Mouse (Mus musculus): ENCODE measurements around the gene Amigo3. TPM values are rescaled to one million over a fixed set of nuclear protein-coding genes. Genes with fewer than 3 reads are reported as not detected.

The Amigo3 gene
- total RNA-seq, 2 experiments from 2014 or later, result 2.0 to 2.6 TPM

DNA sequence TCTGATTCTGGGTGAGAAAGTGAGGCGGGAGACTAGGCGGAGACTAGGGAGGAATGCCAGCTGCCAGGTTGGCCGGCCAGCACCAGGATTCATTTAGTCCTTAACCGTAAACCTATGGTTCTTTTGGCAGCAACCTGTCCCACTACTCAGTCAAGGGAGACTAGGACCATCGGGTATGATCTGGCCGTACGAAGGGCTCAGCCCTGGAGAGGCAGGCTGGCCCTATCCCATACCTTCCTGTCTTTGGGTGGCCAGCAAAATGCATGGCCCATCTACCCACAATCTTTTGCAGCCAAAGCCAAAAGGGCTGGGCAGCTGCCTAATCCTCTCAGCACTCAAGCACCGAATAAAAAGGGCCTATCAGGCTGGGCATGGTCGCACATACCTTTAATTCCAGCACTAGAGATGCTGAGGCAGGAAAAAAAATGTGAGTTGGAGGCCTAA lies 19.5 kb downstream of the Amigo3 start:
- no peak for TF ChIP-seq CTCF (conservative IDR thresholded peaks at IDR 0.05)
- Histone ChIP-seq H3K27ac (no peak overlapping the region), H3K4me3 (no peak overlapping the region)
- DNase-seq (ENCODE audit: low spot score in 2 of 2), result no peak

GRCm38 (mm10) chr9:108073141-108073930 lies 20.4 kb downstream of the Amigo3 start:
- DNase-seq (ENCODE audit: low spot score in 2 of 2), result no peak
- Histone ChIP-seq H3K4me3 (no peak overlapping the region), H3K27ac (no peak overlapping the region)
- TF ChIP-seq CTCF (conservative IDR thresholded peaks at IDR 0.05), result no peak

DNA sequence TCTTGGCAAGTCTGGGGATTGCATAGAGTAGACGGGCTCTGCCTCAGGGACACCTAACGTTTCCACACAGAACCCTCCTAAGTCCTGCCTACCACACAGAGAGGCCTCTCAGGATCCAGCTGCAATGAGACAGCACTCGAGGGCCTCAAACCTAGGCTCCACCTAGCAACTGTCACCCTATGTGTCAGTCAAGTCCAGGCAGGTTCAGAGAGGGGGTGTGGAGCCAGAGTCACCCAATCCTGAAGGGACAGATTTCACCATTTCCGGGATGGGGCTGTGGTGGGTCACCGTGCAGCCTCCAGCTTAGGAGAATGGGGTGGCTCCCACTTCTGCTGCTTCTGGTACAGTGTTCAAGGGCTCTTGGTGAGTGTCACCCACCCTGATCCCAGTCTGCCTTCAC lies 27.2 kb downstream of the Amigo3 start, which contains the start of gene Mst1:
Gene Mst1 (plus strand): TSS at position 269 of the 400 bp plus-strand sequence.
- DNase-seq (ENCODE audit: low spot score in 2 of 2), result no peak
- no peak for TF ChIP-seq CTCF (conservative IDR thresholded peaks at IDR 0.05)
- peak within 1 kb of the TSS; percentile 86 for H3K4me3 ChIP-seq
- H3K27ac ChIP-seq, result peak within 1 kb of the TSS; percentile 95

DNA sequence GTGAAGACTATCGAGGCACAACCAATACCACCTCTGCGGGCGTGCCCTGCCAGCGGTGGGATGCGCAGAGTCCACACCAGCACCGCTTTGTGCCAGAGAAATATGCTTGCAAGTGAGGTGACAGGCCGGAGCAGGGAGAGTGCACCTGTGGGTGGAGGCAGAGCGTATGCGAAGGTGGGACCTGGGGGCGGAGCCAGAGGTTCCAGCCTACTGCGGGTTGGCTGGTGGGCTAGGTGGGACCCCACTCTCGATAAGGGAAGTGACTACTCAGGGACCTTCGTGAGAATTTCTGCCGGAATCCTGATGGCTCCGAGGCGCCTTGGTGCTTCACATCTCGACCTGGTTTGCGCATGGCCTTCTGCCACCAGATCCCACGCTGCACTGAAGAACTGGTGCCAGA lies 29.6 kb downstream of the Amigo3 start:
- TF ChIP-seq CTCF (conservative IDR thresholded peaks at IDR 0.05), result no peak
- no peak overlapping the region for H3K27ac ChIP-seq
- no peak for DNase-seq (ENCODE audit: low spot score in 2 of 2)
- H3K4me3 ChIP-seq, result no peak overlapping the region

DNA sequence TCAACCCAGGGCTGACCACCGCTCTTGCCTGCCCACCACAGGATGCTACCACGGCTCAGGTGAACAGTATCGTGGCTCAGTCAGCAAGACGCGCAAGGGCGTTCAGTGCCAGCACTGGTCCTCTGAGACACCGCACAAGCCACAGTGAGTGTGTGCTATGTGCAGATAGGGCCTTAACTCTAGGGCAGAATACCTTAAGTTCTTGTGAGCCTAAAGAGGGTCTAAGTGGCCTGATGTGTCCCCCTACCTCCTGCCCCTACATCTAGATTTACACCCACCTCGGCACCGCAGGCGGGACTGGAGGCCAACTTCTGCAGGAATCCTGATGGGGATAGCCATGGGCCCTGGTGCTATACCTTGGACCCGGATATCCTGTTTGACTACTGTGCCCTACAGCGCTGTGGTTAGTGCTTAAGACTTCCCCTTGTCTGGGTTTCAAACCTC lies 30.1 kb downstream of the Amigo3 start, which contains the start of gene Rnf123:
Gene Rnf123 (minus strand): TSS at position 359 of the 444 bp plus-strand sequence.
- no peak within 1 kb of the TSS for H3K27ac ChIP-seq
- TF ChIP-seq CTCF (conservative IDR thresholded peaks at IDR 0.05), result no peak
- H3K4me3 ChIP-seq, result no peak within 1 kb of the TSS
- DNase-seq (ENCODE audit: low spot score in 2 of 2), result no peak

GRCm38 (mm10) chr9:108083561-108083960 lies 30.6 kb downstream of the Amigo3 start:
- Histone ChIP-seq H3K27ac (no peak overlapping the region), H3K4me3 (no peak overlapping the region)
- no peak for DNase-seq (ENCODE audit: low spot score in 2 of 2)
- no peak for TF ChIP-seq CTCF (conservative IDR thresholded peaks at IDR 0.05)

GRCm38 (mm10) chr9:108085261-108085660 lies 32.3 kb downstream of the Amigo3 start:
- DNase-seq (ENCODE audit: low spot score in 2 of 2), result no peak
- TF ChIP-seq CTCF (conservative IDR thresholded peaks at IDR 0.05), result no peak
- no peak overlapping the region for H3K27ac ChIP-seq
- no peak overlapping the region for H3K4me3 ChIP-seq

GRCm38 (mm10) chr9:108090611-108091120 lies 37.7 kb downstream of the Amigo3 start:
- Histone ChIP-seq H3K27ac (no peak overlapping the region), H3K4me3 (no peak overlapping the region)
- TF ChIP-seq CTCF (conservative IDR thresholded peaks at IDR 0.05), result no peak
- DNase-seq (ENCODE audit: low spot score in 2 of 2), result no peak

DNA sequence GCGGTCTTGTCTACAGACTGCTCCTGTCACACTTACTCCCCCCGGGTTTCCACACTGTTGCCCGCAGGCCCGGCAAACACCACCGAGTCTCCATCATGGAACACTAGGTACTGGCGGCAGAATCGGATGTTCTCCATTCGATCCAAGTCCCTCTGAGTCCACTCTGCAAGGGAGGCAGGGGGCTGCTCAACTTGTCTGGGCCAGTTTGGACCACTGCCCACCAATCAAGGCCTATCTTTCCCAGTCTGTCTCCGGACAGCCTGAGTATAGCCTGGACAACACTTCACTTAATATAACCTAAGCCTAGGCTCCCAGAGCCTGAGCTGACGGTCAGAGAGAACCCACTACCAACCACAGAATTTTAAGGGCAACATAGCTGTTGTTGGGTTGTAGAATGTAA lies 40.6 kb downstream of the Amigo3 start:
- DNase-seq (ENCODE audit: low spot score in 2 of 2), result no peak
- H3K4me3 ChIP-seq, result peak overlapping the region; percentile 65
- no peak for TF ChIP-seq CTCF (conservative IDR thresholded peaks at IDR 0.05)
- peak overlapping the region; percentile 86 for H3K27ac ChIP-seq

GRCm38 (mm10) chr9:108094184-108094941 lies 41.4 kb downstream of the Amigo3 start, which contains the start of gene Apeh:
TSS of gene Apeh (minus strand) at chr9:108094606.
- peak; percentile 52 for TF ChIP-seq CTCF (conservative IDR thresholded peaks at IDR 0.05)
- DNase-seq (ENCODE audit: low spot score in 2 of 2), result peak; percentile 82 to 87
- Histone ChIP-seq H3K4me3 (peak within 1 kb of the TSS; percentile 65), H3K27ac (peak within 1 kb of the TSS; percentile 86)

DNA sequence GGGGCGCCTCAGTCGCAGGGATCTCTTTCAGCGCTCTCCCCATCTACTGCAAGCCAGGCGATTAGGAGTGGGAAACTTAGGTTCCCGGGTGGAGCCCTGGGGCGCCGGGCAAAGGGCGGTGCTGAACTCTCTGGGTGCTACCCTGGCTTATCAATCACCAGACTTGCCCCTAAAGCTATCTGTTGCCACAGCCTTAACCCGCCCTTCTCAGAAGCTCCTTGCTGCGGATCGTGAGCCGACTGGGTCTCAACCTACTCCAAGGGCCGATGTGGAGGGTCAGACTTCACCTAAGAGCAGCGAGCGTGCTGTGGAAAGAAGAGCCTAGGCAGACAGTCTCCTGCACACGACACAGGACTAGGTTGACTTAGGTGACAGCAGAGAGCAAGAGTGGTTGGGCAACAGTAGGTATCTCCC lies 42.0 kb downstream of the Amigo3 start:
- Histone ChIP-seq H3K27ac (peak overlapping the region; percentile 86), H3K4me3 (peak overlapping the region; percentile 65)
- no peak for DNase-seq (ENCODE audit: low spot score in 2 of 2)
- TF ChIP-seq CTCF (conservative IDR thresholded peaks at IDR 0.05), result no peak

DNA sequence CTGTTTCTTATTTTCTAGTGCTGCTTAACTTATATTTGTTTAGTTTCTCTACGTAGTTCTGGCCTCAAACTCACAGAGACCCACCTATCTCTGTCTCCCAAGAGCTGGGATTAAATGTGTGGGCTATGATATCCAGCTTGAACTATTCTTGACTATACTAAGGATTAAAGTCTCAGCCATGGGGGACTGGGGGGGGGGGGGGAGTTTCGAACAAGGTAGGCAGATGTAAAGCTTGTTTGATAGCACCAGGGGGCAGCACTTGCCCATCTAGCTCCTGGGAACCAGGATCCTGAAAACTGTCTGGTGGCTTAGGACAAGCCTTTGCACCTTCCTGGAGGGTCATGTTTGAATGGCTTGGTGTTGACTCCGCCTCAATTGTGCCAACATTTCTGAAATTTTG lies 42.6 kb downstream of the Amigo3 start:
- peak in 1 of 2 experiments; percentile 73 for DNase-seq (ENCODE audit: low spot score in 2 of 2)
- peak overlapping the region; percentile 86; the same call in 1 of the 2 replicates for H3K27ac ChIP-seq
- peak overlapping the region; percentile 65 for H3K4me3 ChIP-seq
- peak; percentile 83 for TF ChIP-seq CTCF (conservative IDR thresholded peaks at IDR 0.05)

All from layer of hippocampus, adult 2 months (tissue).